Mouse (Mus musculus) heart, adult 9 months (tissue): ENCODE data around the gene Hspa2.

Experiments used
- DNase-seq, 2 experiments: peaks; one replicate each; pipeline ENCODE4 v3.0.0; 2022; ENCODE audit warnings: low spot score in 2 of 2

Hspa2 gene

GRCm38 (mm10) chr12:76377726-76378125, 26.2 kb upstream of the Hspa2 start:
- no peak for DNase-seq

GRCm38 (mm10) chr12:76378556-76378955, 25.4 kb upstream of the Hspa2 start:
- no peak for DNase-seq

DNA sequence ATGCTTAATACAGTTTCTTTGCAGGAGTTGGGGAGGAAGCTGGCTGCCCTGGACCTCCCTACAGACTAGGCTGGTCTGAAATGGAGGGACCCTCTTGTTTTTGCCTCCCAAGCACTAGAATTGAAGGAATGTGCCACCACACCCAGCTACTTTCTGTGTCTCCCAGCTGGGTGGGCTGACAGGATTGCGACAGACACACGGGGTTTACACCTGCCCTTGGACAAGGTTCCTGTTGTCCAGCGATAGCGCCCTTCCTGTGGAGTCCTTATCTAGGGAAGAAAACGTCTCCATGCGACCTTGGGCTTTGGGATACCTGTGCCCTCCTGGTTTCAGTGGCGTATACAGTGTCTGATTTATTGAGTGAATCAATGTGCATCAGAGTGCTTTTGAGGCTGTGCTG, 23.8 kb upstream of the Hspa2 start:
- no peak for DNase-seq

DNA sequence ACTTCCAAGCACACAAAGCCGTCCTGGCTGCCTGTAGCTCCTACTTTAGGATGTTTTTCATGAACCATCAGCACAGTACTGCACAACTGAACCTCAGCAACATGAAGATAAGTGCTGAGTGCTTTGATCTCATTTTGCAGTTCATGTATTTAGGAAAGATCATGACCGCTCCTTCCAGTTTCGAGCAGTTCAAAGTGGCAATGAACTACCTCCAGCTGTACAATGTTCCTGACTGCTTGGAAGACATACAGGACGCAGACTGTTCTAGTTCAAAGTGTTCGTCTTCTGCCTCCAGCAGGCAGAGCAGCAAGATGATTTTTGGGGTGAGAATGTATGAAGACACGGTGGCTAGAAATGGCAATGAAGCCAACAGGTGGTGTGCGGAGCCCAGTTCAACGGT, 18.6 kb upstream of the Hspa2 start:
- no peak for DNase-seq

- DNase-seq = no peak
Observed at GRCm38 (mm10) chr12:76388794-76389193, 15.2 kb upstream of the Hspa2 start.

- DNase-seq = no peak
Observed at GRCm38 (mm10) chr12:76391595-76392271, 12.2 kb upstream of the Hspa2 start.

GRCm38 (mm10) chr12:76392979-76393378, 11.0 kb upstream of the Hspa2 start:
- DNase-seq = no peak

DNA sequence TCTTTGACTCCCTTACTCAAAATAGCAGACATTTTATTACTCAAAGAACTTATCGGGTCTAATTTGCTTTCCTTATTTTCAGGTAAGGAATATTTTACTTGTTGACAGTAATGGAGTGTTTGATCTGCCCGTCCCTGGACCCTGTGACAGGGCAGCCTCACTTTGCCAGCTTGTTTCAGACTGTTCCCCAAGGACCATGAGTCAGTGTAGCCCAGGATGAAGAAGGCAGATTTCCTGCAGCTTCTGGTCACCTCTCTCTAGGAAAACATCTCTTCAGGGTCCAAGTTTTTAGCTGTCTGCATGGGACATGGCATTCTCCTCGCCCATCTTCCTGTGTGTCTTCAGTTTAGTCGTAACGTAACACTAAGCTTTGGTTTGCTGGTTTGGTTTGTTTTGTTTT, 6.7 kb upstream of the Hspa2 start:
- DNase-seq = no peak

- no peak for DNase-seq
Observed at GRCm38 (mm10) chr12:76401674-76402073, 2.3 kb upstream of the Hspa2 start.

- DNase-seq = peak in 1 of 2 experiments; percentile 10
Observed at GRCm38 (mm10) chr12:76402991-76403885, 738 bp upstream of the Hspa2 start.

- DNase-seq = peak in 1 of 2 experiments; percentile 7
Observed at GRCm38 (mm10) chr12:76404836-76405182, 833 bp downstream of the Hspa2 start.

DNA sequence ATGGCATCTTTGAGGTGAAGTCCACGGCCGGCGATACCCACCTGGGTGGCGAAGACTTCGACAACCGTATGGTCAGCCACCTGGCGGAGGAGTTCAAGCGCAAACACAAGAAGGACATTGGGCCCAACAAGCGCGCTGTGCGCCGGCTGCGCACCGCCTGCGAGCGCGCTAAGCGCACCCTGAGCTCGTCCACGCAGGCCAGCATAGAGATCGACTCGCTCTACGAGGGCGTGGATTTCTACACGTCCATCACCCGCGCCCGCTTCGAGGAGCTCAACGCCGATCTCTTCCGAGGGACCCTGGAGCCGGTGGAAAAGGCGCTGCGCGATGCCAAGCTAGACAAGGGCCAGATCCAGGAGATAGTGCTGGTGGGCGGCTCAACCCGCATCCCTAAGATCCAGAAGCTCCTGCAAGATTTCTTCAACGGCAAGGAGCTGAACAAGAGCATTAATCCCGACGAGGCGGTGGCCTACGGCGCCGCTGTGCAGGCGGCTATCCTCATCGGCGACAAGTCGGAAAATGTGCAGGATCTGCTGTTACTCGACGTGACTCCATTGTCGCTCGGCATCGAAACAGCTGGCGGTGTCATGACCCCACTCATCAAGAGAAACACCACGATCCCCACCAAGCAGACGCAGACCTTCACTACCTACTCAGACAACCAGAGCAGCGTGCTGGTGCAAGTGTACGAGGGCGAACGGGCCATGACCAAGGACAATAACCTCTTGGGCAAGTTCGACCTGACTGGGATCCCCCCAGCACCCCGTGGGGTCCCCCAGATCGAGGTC, 1.4 kb downstream of the Hspa2 start:
- peak; percentile 12 to 18 for DNase-seq

GRCm38 (mm10) chr12:76405971-76406370, 2.0 kb downstream of the Hspa2 start:
- DNase-seq = peak in 1 of 2 experiments; percentile 18

DNA sequence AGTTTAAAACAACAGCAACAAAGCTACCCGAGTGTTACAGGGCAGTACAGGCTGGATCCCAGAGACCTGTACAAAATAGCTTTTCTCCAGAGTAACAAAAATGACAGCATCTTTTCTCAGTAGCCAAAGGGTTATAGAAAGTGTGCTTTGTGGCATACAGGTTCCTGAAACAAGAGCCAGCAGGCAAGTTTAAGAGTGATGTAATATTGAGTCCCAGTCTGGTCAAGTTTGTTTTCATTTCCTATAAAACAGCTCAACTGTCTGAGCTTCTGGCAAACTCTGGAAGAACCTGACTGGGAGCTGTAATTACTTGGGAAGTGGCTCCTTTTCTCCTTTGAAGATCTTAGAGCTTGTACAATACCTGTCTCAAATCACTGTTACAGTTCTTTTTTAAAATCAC, 3.2 kb downstream of the Hspa2 start:
- DNase-seq = no peak

DNA sequence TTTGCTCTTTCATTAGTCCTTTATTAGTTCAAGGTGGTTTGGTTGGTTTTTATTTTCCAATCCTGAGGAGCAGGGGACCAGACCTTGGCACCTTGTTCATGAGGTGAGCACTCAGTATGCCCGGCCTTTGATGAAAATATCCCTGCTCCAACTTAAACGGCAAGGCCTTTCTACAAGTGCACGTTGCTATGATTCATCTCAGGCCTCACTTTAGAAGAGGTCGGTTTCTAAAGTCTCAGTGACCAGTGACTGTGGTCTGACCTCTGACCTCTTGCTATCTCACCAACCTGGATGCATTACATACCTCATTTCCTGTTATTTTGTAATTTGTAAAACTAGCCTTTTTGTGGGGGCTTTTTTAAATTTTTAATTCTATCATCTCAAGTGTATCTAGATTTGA, 5.2 kb downstream of the Hspa2 start:
- DNase-seq = no peak

DNA sequence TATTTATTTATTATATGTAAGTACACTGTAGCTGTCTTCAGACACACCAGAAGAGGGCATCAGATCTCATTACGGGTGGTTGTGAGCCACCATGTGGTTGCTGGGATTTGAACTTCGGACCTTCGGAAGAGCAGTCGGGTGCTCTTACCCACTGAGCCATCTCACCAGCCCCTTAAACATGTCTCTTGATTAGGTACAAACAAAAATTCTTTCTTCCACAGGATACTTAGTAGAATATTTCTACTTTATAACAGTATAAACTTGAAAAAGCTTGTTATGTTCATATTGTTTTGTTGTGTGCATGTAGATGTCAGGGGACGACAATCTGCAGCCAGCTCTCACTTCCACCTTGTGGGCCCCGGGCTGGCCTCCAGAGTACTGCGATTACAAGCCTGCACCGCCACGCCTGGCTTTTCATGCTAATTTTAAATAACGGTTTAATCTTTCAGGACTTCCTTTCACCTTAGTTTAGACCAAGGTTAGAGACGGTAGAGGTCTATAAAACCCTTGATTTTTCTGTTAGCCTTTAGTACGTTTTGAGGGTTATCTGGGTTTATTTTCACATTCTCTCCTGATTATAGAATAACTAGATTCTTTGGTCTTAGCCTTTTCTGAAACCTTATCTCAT, 11.5 kb downstream of the Hspa2 start:
- DNase-seq = no peak

DNA sequence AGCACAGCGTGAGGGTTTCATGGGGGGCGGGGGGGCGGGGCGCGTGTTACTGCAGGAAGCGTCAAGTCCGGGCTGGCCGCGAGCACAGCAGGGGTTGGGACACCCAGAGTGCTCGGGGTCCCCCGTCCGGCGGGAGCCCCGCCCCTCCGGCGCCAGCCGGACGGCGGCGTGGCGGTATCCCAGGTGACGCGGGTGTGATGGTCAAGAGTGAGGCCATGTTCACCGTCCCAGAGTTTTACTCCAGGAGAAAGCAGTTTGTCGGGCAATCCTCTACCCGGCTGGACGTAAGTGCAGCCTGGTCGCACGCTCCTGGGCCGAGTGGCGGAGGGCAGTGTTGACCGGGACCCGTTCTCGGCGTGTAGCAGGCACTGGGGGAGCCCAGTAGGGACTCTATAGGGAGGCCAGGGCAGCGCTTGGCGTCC, 13.5 kb downstream of the Hspa2 start, which contains the start of gene Ppp1r36:
Gene Ppp1r36, plus strand, starts transcription at position 106 of the 422 bp plus-strand sequence.
- DNase-seq = peak in 1 of 2 experiments; percentile 16

DNA sequence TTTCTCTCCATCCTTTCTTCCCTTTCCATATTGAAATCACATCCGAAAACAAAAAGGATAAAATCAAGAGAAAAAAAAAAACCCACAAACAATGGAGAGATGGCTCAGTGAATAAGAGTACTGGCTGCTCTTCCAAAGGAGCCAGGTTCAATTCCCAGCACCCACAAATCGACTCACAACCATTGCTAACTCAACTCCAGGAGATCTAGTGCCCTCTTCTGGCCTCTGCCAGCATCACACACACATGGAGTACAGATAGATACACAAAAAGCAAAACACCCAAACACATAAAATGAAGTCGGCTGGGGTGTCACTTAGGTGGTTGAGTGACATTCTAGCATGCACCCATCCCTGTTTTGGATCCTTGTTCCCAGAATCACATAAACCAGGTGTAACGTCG, 14.4 kb downstream of the Hspa2 start:
- DNase-seq = no peak

- DNase-seq = no peak
Observed at GRCm38 (mm10) chr12:76425256-76425655, 21.3 kb downstream of the Hspa2 start.

GRCm38 (mm10) chr12:76427546-76427945, 23.6 kb downstream of the Hspa2 start:
- no peak for DNase-seq

GRCm38 (mm10) chr12:76430879-76431406, 27.0 kb downstream of the Hspa2 start:
- no peak for DNase-seq
